Mouse (Mus musculus) thymus, adult 2 months (tissue): Measurements from ENCODE around the gene Phgdh. TPM values are rescaled to one million over a fixed set of nuclear protein-coding genes. Genes with fewer than 3 reads are reported as not detected.

Source experiments
- DNase-seq: peaks from one replicate; pipeline ENCODE4 v3.0.0; 2021
- H3K27ac ChIP-seq: fragments of 200-500 bp; 2 replicates; pipeline ENCODE4 v1.5.1; 2012; ENCODE audit warnings: low read length, control low read depth; ENCODE audit not compliant: control insufficient read depth, insufficient read depth
- H3K27me3 ChIP-seq: fragments of 200-500 bp; 2 replicates; pipeline ENCODE4 v1.6.1; 2012; ENCODE audit warnings: mild to moderate bottlenecking, low read length, moderate library complexity, mixed read lengths; ENCODE audit not compliant: control insufficient read depth, insufficient read depth
- H3K36me3 ChIP-seq: fragments of 200-500 bp; 2 replicates; pipeline ENCODE4 v1.6.1; 2012; ENCODE audit warnings: mild to moderate bottlenecking, low read length, moderate library complexity; ENCODE audit not compliant: control insufficient read depth, insufficient read depth
- H3K4me1 ChIP-seq: fragments of 200-500 bp; replicated peaks from 2 replicates; pipeline ENCODE4 v1.6.1; 2012; ENCODE audit warnings: low read length; ENCODE audit not compliant: control insufficient read depth, insufficient read depth
- H3K4me3 ChIP-seq: fragments of 200-500 bp; 2 replicates; pipeline ENCODE4 v1.5.1; 2012; ENCODE audit warnings: mild to moderate bottlenecking, low read length, control low read depth, moderate library complexity; ENCODE audit not compliant: control insufficient read depth, insufficient read depth
- CTCF ChIP-seq: fragments of 200-500 bp; IDR thresholded peaks from 2 replicates; pipeline ENCODE4 v1.5.1; 2012; ENCODE audit warnings: mild to moderate bottlenecking, control low read depth, low read length, moderate library complexity, borderline replicate concordance; ENCODE audit not compliant: control insufficient read depth, poor library complexity, insufficient read depth; ENCODE audit errors: extremely low read depth
- POLR2A ChIP-seq: fragments of 200-500 bp; IDR thresholded peaks from 2 replicates; pipeline ENCODE4 v1.6.1; 2012; ENCODE audit warnings: mild to moderate bottlenecking, low read length, control low read depth, moderate library complexity; ENCODE audit not compliant: control insufficient read depth, poor library complexity, insufficient read depth; ENCODE audit errors: extremely low read depth
- WGBS: fragments of 180-500 bp; shearing (Covaris S2); methylation state at CpG from one replicate; pipeline ENCODE4 v1.1.7; 2018; 5-methylcytosine and 5-hydroxymethylcytosine counted together
- polyA plus RNA-seq: library from polyadenylated mRNA; depleted of rRNA; stranded (reverse); fragments of >200 nt; gene quantifications from 2 replicates; pipeline ENCODE4 v1.2.3, GENCODE M21; 2012

Phgdh gene
- polyA plus RNA-seq, 1 experiment, result 213 TPM

GRCm38 (mm10) chr3:98381677-98382245 lies 42.0 kb upstream of the Phgdh start:
- Histone ChIP-seq H3K27me3 (peaks cover 12% of the 10 kb centered on the region), H3K27ac (no peak overlapping the region), H3K4me1 (0 out of 2 replicates have a peak, but pooled peaks cover 4% of the 10 kb centered on the region), H3K36me3 (no peaks in the 10 kb centered on the region), H3K4me3 (peak overlapping the region; percentile 22; the same call in 1 of the 2 replicates)
- 15% methylated on average over 17 of the region's 17 CpGs for WGBS
- TF ChIP-seq CTCF (no peak), POLR2A (no peak)
- no peak for DNase-seq

- 0 out of 2 replicates have a peak, but pooled peaks cover 4% of the 10 kb centered on the region for H3K4me1 ChIP-seq
- no peaks in the 10 kb centered on the region for H3K36me3 ChIP-seq
- 79% methylated on average over 7 of the region's 7 CpGs for WGBS
- no peak for TF ChIP-seq CTCF
- no peak for TF ChIP-seq POLR2A
- H3K4me3 ChIP-seq, result no peak overlapping the region
- peaks cover 12% of the 10 kb centered on the region for H3K27me3 ChIP-seq
- no peak overlapping the region for H3K27ac ChIP-seq
- DNase-seq, result no peak
These were observed 39.4 kb upstream of the Phgdh start for GRCm38 (mm10) chr3:98379236-98379635.

- H3K27me3 ChIP-seq, result peaks cover 12% of the 10 kb centered on the region
- WGBS, result 94% methylated on average over 4 of the region's 4 CpGs
- TF ChIP-seq CTCF (no peak), POLR2A (no peak)
These were observed 38.5 kb upstream of the Phgdh start for GRCm38 (mm10) chr3:98378267-98378666.

GRCm38 (mm10) chr3:98374980-98375379 lies 35.2 kb upstream of the Phgdh start:
- TF ChIP-seq POLR2A (no peak), CTCF (no peak)
- Histone ChIP-seq H3K4me1 (no peaks in the 10 kb centered on the region), H3K27me3 (no peaks in the 10 kb centered on the region; the same call in 1 of the 2 replicates), H3K36me3 (no peaks in the 10 kb centered on the region), H3K27ac (no peak overlapping the region), H3K4me3 (no peak overlapping the region)
- 95% methylated on average over 5 of the region's 5 CpGs for WGBS
- DNase-seq, result no peak

More at GRCm38 (mm10) chr3:98378267-98378666, 38.5 kb upstream of the Phgdh start:
- no peak overlapping the region for H3K27ac ChIP-seq
- no peak overlapping the region for H3K4me3 ChIP-seq
- 0 out of 2 replicates have a peak, but pooled peaks cover 4% of the 10 kb centered on the region for H3K4me1 ChIP-seq
- no peaks in the 10 kb centered on the region for H3K36me3 ChIP-seq
- no peak for DNase-seq

GRCm38 (mm10) chr3:98374062-98374719 lies 34.4 kb upstream of the Phgdh start:
- H3K27ac ChIP-seq, result no peak overlapping the region
- 75% methylated on average over 3 of the region's 3 CpGs for WGBS
- H3K4me3 ChIP-seq, result no peak overlapping the region
- no peaks in the 10 kb centered on the region; the same call in 1 of the 2 replicates for H3K27me3 ChIP-seq
- H3K36me3 ChIP-seq, result no peaks in the 10 kb centered on the region
- DNase-seq, result no peak
- TF ChIP-seq CTCF, result no peak
- no peak for TF ChIP-seq POLR2A
- H3K4me1 ChIP-seq, result no peaks in the 10 kb centered on the region

GRCm38 (mm10) chr3:98368776-98369175 lies 29.0 kb upstream of the Phgdh start:
- WGBS, result 99% methylated on average over 2 of the region's 2 CpGs
- no peaks in the 10 kb centered on the region for H3K4me1 ChIP-seq
- no peak for DNase-seq
- no peak for TF ChIP-seq CTCF
- no peak for TF ChIP-seq POLR2A
- H3K4me3 ChIP-seq, result no peak overlapping the region
- H3K27me3 ChIP-seq, result no peaks in the 10 kb centered on the region
- no peaks in the 10 kb centered on the region for H3K36me3 ChIP-seq
- H3K27ac ChIP-seq, result no peak overlapping the region
